Mouse (Mus musculus) MEL (cell line): Measurements from ENCODE around the gene Dact1. TPM values are rescaled to one million over a fixed set of nuclear protein-coding genes. Genes with fewer than 3 reads are reported as not detected.

ENCODE experiments used
- DNase-seq: peaks from one replicate; pipeline ENCODE4 v3.0.0; 2011; ENCODE audit warnings: low read depth, low spot score
- H3K27ac ChIP-seq: 2 replicates; pipeline ENCODE4 v1.5.1; 2012; ENCODE audit warnings: low read depth, mild to moderate bottlenecking, control low read depth, low read length, moderate library complexity; ENCODE audit not compliant: control insufficient read depth
- H3K27me3 ChIP-seq, 2 experiments: fragments of 150-350 bp in 1 of 2; sonication (generic) in 1 of 2; 2 replicates each; pipeline ENCODE4 v1.6.1; 2012; ENCODE audit warnings: low read length in 2 of 2, mild to moderate bottlenecking in 2 of 2, improper control_type of control experiment in 1 of 2, moderate library complexity in 1 of 2; ENCODE audit not compliant: insufficient read depth in 2 of 2, control insufficient read depth in 1 of 2
- H3K36me3 ChIP-seq, 2 experiments: 2 replicates each; pipeline ENCODE4 v1.6.1; 2012 to 2014; ENCODE audit warnings: low read length in 2 of 2, improper control_type of control experiment in 1 of 2, inconsistent platforms in 1 of 2, mild to moderate bottlenecking in 1 of 2; ENCODE audit not compliant: insufficient read depth in 2 of 2, control insufficient read depth in 1 of 2
- H3K4me1 ChIP-seq, 2 experiments: fragments of 150-350 bp in 1 of 2; sonication (generic) in 1 of 2; 2 replicates each; pipeline ENCODE4 v1.6.1; 2012; ENCODE audit warnings: low read length in 2 of 2, improper control_type of control experiment in 1 of 2, mild to moderate bottlenecking in 1 of 2; ENCODE audit not compliant: insufficient read depth in 2 of 2, control insufficient read depth in 1 of 2
- H3K4me3 ChIP-seq, 2 experiments: fragments of 150-350 bp in 1 of 2; sonication (generic) in 1 of 2; 2 replicates each; pipeline ENCODE4 v1.5.1; 2012; ENCODE audit warnings: low read depth in 2 of 2, low read length in 2 of 2, mild to moderate bottlenecking in 2 of 2, moderate library complexity in 2 of 2, control low read depth in 1 of 2, improper control_type of control experiment in 1 of 2; ENCODE audit not compliant: control insufficient read depth in 1 of 2, insufficient read depth in 1 of 2
- H3K79me2 ChIP-seq: 2 replicates; pipeline ENCODE4 v1.6.1; 2012; ENCODE audit warnings: mild to moderate bottlenecking, low read length, moderate library complexity; ENCODE audit not compliant: control insufficient read depth, poor library complexity, insufficient read depth
- H3K9ac ChIP-seq: 2 replicates; pipeline ENCODE4 v1.6.1; 2012; ENCODE audit warnings: low read depth, mild to moderate bottlenecking, control low read depth, low read length, moderate library complexity; ENCODE audit not compliant: control insufficient read depth, poor library complexity, severe bottlenecking
- H3K9me3 ChIP-seq: fragments of 150-350 bp; sonication (generic); replicated peaks from 2 replicates; pipeline ENCODE4 v1.6.1; 2012; ENCODE audit warnings: mild to moderate bottlenecking, low read length, improper control_type of control experiment, moderate library complexity; ENCODE audit not compliant: insufficient read depth
- CHD2 ChIP-seq: IDR thresholded peaks from 2 replicates; pipeline ENCODE4 v1.6.1; 2011; ENCODE audit warnings: low read length, improper control_type of control experiment
- CTCF ChIP-seq, 3 experiments: IDR thresholded peaks in 2 of 3; conservative IDR thresholded peaks in 1 of 3; 2 replicates each; pipeline ENCODE4 v1.5.1; 2011 to 2012; ENCODE audit warnings: low read length in 3 of 3, low read depth in 2 of 3, mild to moderate bottlenecking in 2 of 3, improper control_type of control experiment in 1 of 3, inconsistent platforms in 1 of 3, mixed read lengths in 1 of 3, moderate library complexity in 1 of 3; ENCODE audit not compliant: control insufficient read depth in 1 of 3, insufficient read depth in 1 of 3, poor library complexity in 1 of 3, severe bottlenecking in 1 of 3
- ETS1 ChIP-seq: IDR thresholded peaks from 2 replicates; pipeline ENCODE4 v1.6.1; 2012; ENCODE audit warnings: low read depth, mild to moderate bottlenecking, inconsistent platforms, low read length, improper control_type of control experiment, moderate library complexity
- GATA1 ChIP-seq: IDR thresholded peaks from 2 replicates; pipeline ENCODE4 v1.6.1; 2011; ENCODE audit warnings: low read depth, low read length, improper control_type of control experiment
- JUND ChIP-seq: IDR thresholded peaks from 2 replicates; pipeline ENCODE4 v1.6.1; 2011; ENCODE audit warnings: low read depth, mild to moderate bottlenecking, improper control_type of control experiment, low read length
- MAFK ChIP-seq: IDR thresholded peaks from 2 replicates; pipeline ENCODE4 v1.6.1; 2011; ENCODE audit warnings: low read depth, mild to moderate bottlenecking, low read length, improper control_type of control experiment, borderline replicate concordance
- MAZ ChIP-seq: IDR thresholded peaks from 2 replicates; pipeline ENCODE4 v1.6.1; 2012; ENCODE audit warnings: low read depth, mild to moderate bottlenecking, inconsistent platforms, low read length, improper control_type of control experiment
- MXI1 ChIP-seq: IDR thresholded peaks from 2 replicates; pipeline ENCODE4 v1.6.1; 2011; ENCODE audit warnings: mild to moderate bottlenecking, low read depth, low read length, improper control_type of control experiment
- RAD21 ChIP-seq: IDR thresholded peaks from 2 replicates; pipeline ENCODE4 v1.6.1; 2011; ENCODE audit warnings: mild to moderate bottlenecking, low read depth, low read length, improper control_type of control experiment
- SIN3A ChIP-seq: IDR thresholded peaks from 2 replicates; pipeline ENCODE4 v1.6.1; 2012; ENCODE audit warnings: low read length, improper control_type of control experiment, inconsistent platforms
- SMC3 ChIP-seq: IDR thresholded peaks from 2 replicates; pipeline ENCODE4 v1.6.1; 2011; ENCODE audit warnings: low read depth, low read length, improper control_type of control experiment
- TBP ChIP-seq: IDR thresholded peaks from 2 replicates; pipeline ENCODE4 v1.8.0; 2011; ENCODE audit warnings: low read depth, low read length, improper control_type of control experiment
- TCF12 ChIP-seq: IDR thresholded peaks from 2 replicates; pipeline ENCODE4 v1.6.1; 2014; ENCODE audit warnings: low read depth, mild to moderate bottlenecking, inconsistent platforms, low read length, improper control_type of control experiment, moderate library complexity
- UBTF ChIP-seq: IDR thresholded peaks from 2 replicates; pipeline ENCODE4 v1.6.1; 2012; ENCODE audit warnings: low read depth, mild to moderate bottlenecking, inconsistent platforms, low read length, improper control_type of control experiment, moderate library complexity, borderline replicate concordance; ENCODE audit not compliant: insufficient read depth
- USF1 ChIP-seq: IDR thresholded peaks from 2 replicates; pipeline ENCODE4 v1.6.1; 2014; ENCODE audit warnings: low read depth, mild to moderate bottlenecking, inconsistent platforms, low read length, improper control_type of control experiment, moderate library complexity
- ZKSCAN1 ChIP-seq: IDR thresholded peaks from 2 replicates; pipeline ENCODE4 v1.6.1; 2012; ENCODE audit warnings: low read depth, mild to moderate bottlenecking, inconsistent platforms, low read length, improper control_type of control experiment, moderate library complexity
- ZMIZ1 ChIP-seq: IDR thresholded peaks from 2 replicates; pipeline ENCODE4 v1.6.1; 2012; ENCODE audit warnings: low read depth, mild to moderate bottlenecking, inconsistent platforms, low read length, improper control_type of control experiment, moderate library complexity
- ZNF384 ChIP-seq: IDR thresholded peaks from 2 replicates; pipeline ENCODE4 v1.6.1; 2012; ENCODE audit warnings: low read depth, mild to moderate bottlenecking, inconsistent platforms, low read length, improper control_type of control experiment
- polyA plus RNA-seq, 2 experiments: library from polyadenylated mRNA; stranded (reverse) in 1 of 2; unstranded in 1 of 2; fragments of >175 nt in 1 of 2; fragments of >200 nt in 1 of 2; gene quantifications; 2 replicates each; pipeline versions ENCODE4 v1.2.1 to v1.2.4; 2012; ENCODE audit warnings: low replicate concordance in 2 of 2, low read depth in 1 of 2; ENCODE audit not compliant: insufficient read length in 2 of 2, insufficient read depth in 1 of 2, missing spikeins in 1 of 2
- total RNA-seq: library from RNA; depleted of rRNA; stranded (reverse); fragments of 300-350 nt; gene quantifications from 2 replicates; pipeline ENCODE4 v1.2.3, GENCODE M21; 2012

Gene Dact1
- total and polyA plus RNA-seq, 3 experiments, result 0.06 TPM; not detected in 2

- H3K36me3 ChIP-seq, result no peaks in the 10 kb centered on the region
- H3K9ac ChIP-seq, result no peak overlapping the region
- no peak overlapping the region for H3K27ac ChIP-seq
- H3K27me3 ChIP-seq, result no peaks in the 10 kb centered on the region
- H3K9me3 ChIP-seq, result no peaks in the 10 kb centered on the region
- H3K4me1 ChIP-seq, result no peaks in the 10 kb centered on the region
- no peak overlapping the region for H3K4me3 ChIP-seq
- DNase-seq, result peak; percentile 13
- no peaks in the 10 kb centered on the region for H3K79me2 ChIP-seq
- peak; percentile 38 to 47 (median 44) for TF ChIP-seq CTCF (IDR thresholded peaks at IDR 0.05 in 2 of 3, conservative IDR thresholded peaks at IDR 0.05 in 1 of 3; ENCODE audit: control insufficient read depth in 1 of 3, insufficient read depth in 1 of 3, low read depth in 2 of 3, low read length in 3 of 3, poor library complexity in 1 of 3, severe bottlenecking in 1 of 3)
- TF ChIP-seq SMC3, result peak; percentile 21; the same call in 1 of the 2 replicates
- TF ChIP-seq MAFK, result no peak
Measured at GRCm38 (mm10) chr12:71274519-71275237, 35.0 kb upstream of the Dact1 start.

- Histone ChIP-seq H3K4me1 (no peaks in the 10 kb centered on the region), H3K9me3 (no peaks in the 10 kb centered on the region), H3K4me3 (no peak overlapping the region), H3K27me3 (no peaks in the 10 kb centered on the region), H3K27ac (no peak overlapping the region), H3K36me3 (no peaks in the 10 kb centered on the region), H3K79me2 (no peaks in the 10 kb centered on the region), H3K9ac (no peak overlapping the region)
- no peak for DNase-seq
- TF ChIP-seq ZNF384, result no peak
- TF ChIP-seq ZKSCAN1, result no peak
- no peak for TF ChIP-seq SMC3
- no peak for TF ChIP-seq SIN3A
- TF ChIP-seq CHD2, result no peak
Measured at GRCm38 (mm10) chr12:71275906-71276595, 33.6 kb upstream of the Dact1 start.

- Histone ChIP-seq H3K4me3 (no peak overlapping the region), H3K9me3 (no peaks in the 10 kb centered on the region), H3K36me3 (no peaks in the 10 kb centered on the region)
- TF ChIP-seq RAD21 (no peak), USF1 (no peak), ZMIZ1 (no peak), TCF12 (no peak), MAZ (no peak), UBTF (no peak), ETS1 (no peak), JUND (no peak), TBP (no peak), GATA1 (no peak), MXI1 (no peak), CHD2 (no peak)
- TF ChIP-seq, all 39 proteins: peak for 0
- no peak overlapping the region for H3K27ac ChIP-seq
- no peak overlapping the region for H3K9ac ChIP-seq
- no peaks in the 10 kb centered on the region for H3K79me2 ChIP-seq
- no peak for DNase-seq
- no peaks in the 10 kb centered on the region for H3K4me1 ChIP-seq
- H3K27me3 ChIP-seq, result no peaks in the 10 kb centered on the region
Measured at GRCm38 (mm10) chr12:71279521-71280262, 30.0 kb upstream of the Dact1 start.
